Mouse (Mus musculus) liver, embryonic 13.5 days (tissue): ENCODE data around the gene Muc13. TPM values are rescaled to one million over a fixed set of nuclear protein-coding genes. Genes with fewer than 3 reads are reported as not detected.

Source experiments
- ATAC-seq: fragments of 200-750 bp; cut with Nextera tagmentation; 2 replicates; pipeline ENCODE4 v1.8.0; 2017; ENCODE audit warnings: low read depth, mild to moderate bottlenecking, moderate number of reproducible peaks, moderate library complexity
- DNase-seq: peaks from one replicate; pipeline ENCODE4 v3.0.0; 2022
- H3K27ac ChIP-seq: fragments of 300-500 bp; sonication (generic); 2 replicates; pipeline ENCODE4 v1.5.1; 2015; ENCODE audit warnings: moderate library complexity, mild to moderate bottlenecking, inconsistent platforms
- H3K27me3 ChIP-seq: fragments of 300-500 bp; sonication (generic); 2 replicates; pipeline ENCODE4 v1.6.1; 2015; ENCODE audit warnings: mild to moderate bottlenecking, inconsistent platforms
- H3K36me3 ChIP-seq: fragments of 300-500 bp; sonication (generic); 2 replicates; pipeline ENCODE4 v1.6.1; 2015; ENCODE audit warnings: mild to moderate bottlenecking, inconsistent platforms
- H3K4me1 ChIP-seq: fragments of 300-500 bp; sonication (generic); replicated peaks from 2 replicates; pipeline ENCODE4 v1.6.1; 2015; ENCODE audit warnings: inconsistent platforms
- H3K4me2 ChIP-seq: fragments of 300-500 bp; sonication (generic); 2 replicates; pipeline ENCODE4 v1.6.1; 2015; ENCODE audit warnings: inconsistent platforms, mild to moderate bottlenecking, moderate library complexity
- H3K4me3 ChIP-seq: fragments of 300-500 bp; sonication (generic); replicated peaks from 2 replicates; pipeline ENCODE4 v1.5.1; 2015; ENCODE audit warnings: mild to moderate bottlenecking, inconsistent platforms
- H3K9ac ChIP-seq: fragments of 300-500 bp; sonication (generic); 2 replicates; pipeline ENCODE4 v1.6.1; 2015; ENCODE audit warnings: mild to moderate bottlenecking, inconsistent platforms
- H3K9me3 ChIP-seq: fragments of 300-500 bp; sonication (generic); replicated peaks from 2 replicates; pipeline ENCODE4 v1.6.1; 2016; ENCODE audit warnings: inconsistent platforms
- WGBS: fragments of 180-500 bp; shearing (Covaris S2); methylation state at CpG from one replicate; pipeline ENCODE4 v1.1.7; 2015; ENCODE audit not compliant: insufficient replicate concordance; 5-methylcytosine and 5-hydroxymethylcytosine counted together
- polyA plus RNA-seq: library from polyadenylated mRNA; unstranded; fragments of >200 nt; fragmentation: Nextera tagmentation; extraction: Ambion mirVana; gene quantifications from 2 replicates; pipeline ENCODE4 v1.2.1, GENCODE M21; 2015

The Muc13 gene
- polyA plus RNA-seq, 1 experiment from 2014 or later: 2.7 TPM

GRCm38 (mm10) chr16:33842081-33842880 is 48.4 kb downstream of the Muc13 start:
- DNase-seq (no peak), ATAC-seq (no peak)
- no peak overlapping the region for H3K27ac ChIP-seq
- no peak overlapping the region for H3K4me2 ChIP-seq
- H3K4me3 ChIP-seq: no peak overlapping the region
- WGBS: 72% methylated on average over 12 of the region's 12 CpGs
- H3K36me3 ChIP-seq: peaks cover 7% of the 10 kb centered on the region; the same call in 1 of the 2 replicates
- H3K9ac ChIP-seq: no peak overlapping the region
- no peaks in the 10 kb centered on the region for H3K27me3 ChIP-seq
- H3K9me3 ChIP-seq: no peaks in the 10 kb centered on the region
- H3K4me1 ChIP-seq: peaks cover 22% of the 10 kb centered on the region

- DNase-seq (no peak), ATAC-seq (no peak)
- H3K9ac ChIP-seq: no peak overlapping the region
- no peak overlapping the region for H3K27ac ChIP-seq
- H3K4me1 ChIP-seq: peaks cover 19% of the 10 kb centered on the region
- 59% methylated on average over 4 of the region's 4 CpGs for WGBS
- no peak overlapping the region for H3K4me2 ChIP-seq
- no peaks in the 10 kb centered on the region for H3K9me3 ChIP-seq
- no peak overlapping the region for H3K4me3 ChIP-seq
- no peaks in the 10 kb centered on the region for H3K27me3 ChIP-seq
- H3K36me3 ChIP-seq: peaks cover 7% of the 10 kb centered on the region; the same call in 1 of the 2 replicates
Observed at GRCm38 (mm10) chr16:33844150-33844611, 50.3 kb downstream of the Muc13 start.

DNA sequence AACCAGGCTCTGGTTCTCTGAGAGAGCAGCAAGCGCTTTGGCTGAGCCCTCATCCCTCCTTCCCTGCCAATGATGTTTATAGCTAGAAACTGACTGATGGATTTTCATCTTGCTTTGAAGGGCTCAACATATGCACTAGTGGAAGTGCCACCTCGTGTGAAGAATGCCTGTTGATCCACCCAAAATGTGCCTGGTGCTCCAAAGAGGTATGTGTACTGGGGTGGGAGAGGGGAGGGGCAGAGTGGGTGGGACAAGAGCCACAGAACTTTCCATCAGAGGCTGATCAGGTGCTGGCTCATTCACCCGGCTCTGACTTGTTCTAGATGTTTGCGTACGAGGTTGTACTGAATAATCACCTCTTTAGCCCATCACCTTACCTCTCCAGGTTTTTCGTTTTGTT is 51.0 kb downstream of the Muc13 start:
- peaks cover 7% of the 10 kb centered on the region; the same call in 1 of the 2 replicates for H3K36me3 ChIP-seq
- ATAC-seq (no peak), DNase-seq (no peak)
- H3K27me3 ChIP-seq: no peaks in the 10 kb centered on the region
- no peak overlapping the region for H3K27ac ChIP-seq
- 70% methylated on average over 6 of the region's 6 CpGs for WGBS
- H3K4me2 ChIP-seq: no peak overlapping the region
- no peaks in the 10 kb centered on the region for H3K9me3 ChIP-seq
- H3K9ac ChIP-seq: no peak overlapping the region
- no peak overlapping the region for H3K4me3 ChIP-seq
- H3K4me1 ChIP-seq: peaks cover 19% of the 10 kb centered on the region

- Histone ChIP-seq H3K4me1 (peaks cover 3% of the 10 kb centered on the region; the same call in 1 of the 2 replicates), H3K4me2 (no peak overlapping the region)
- ATAC-seq: no peak
Observed at GRCm38 (mm10) chr16:33853271-33853670, 59.4 kb downstream of the Muc13 start.

DNA sequence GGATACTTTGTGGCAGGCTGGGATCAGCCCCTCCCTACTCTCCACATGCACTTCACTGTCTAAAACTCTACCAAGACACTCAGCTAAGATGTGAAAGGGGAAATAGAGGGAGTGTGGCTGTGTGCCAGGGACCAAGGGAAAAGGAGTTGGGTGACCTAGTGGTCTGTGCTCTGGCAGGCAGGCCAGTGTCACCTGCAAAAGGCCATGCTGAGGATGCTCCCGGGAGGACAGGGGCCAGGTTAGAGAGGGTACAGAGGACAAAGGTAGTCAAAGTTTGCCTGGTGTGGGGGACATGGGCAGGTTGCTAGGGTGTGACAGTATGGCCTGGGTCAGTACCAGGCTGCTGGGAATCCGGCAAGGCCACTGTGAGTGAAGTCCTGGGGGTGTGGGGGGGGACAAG is 64.9 kb downstream of the Muc13 start:
- DNase-seq (no peak), ATAC-seq (no peak)
- peaks cover 3% of the 10 kb centered on the region; the same call in 1 of the 2 replicates for H3K4me1 ChIP-seq
- H3K4me3 ChIP-seq: no peak overlapping the region
- H3K36me3 ChIP-seq: no peaks in the 10 kb centered on the region
- H3K9me3 ChIP-seq: no peaks in the 10 kb centered on the region
- 69% methylated on average over 2 of the region's 2 CpGs for WGBS
- H3K27me3 ChIP-seq: no peaks in the 10 kb centered on the region
- H3K27ac ChIP-seq: no peak overlapping the region
- H3K9ac ChIP-seq: no peak overlapping the region
- H3K4me2 ChIP-seq: no peak overlapping the region

More at GRCm38 (mm10) chr16:33853271-33853670, 59.4 kb downstream of the Muc13 start:
- H3K27me3 ChIP-seq: no peaks in the 10 kb centered on the region
- H3K9ac ChIP-seq: no peak overlapping the region
- peaks cover 5% of the 10 kb centered on the region; the same call in 1 of the 2 replicates for H3K36me3 ChIP-seq
- H3K9me3 ChIP-seq: no peaks in the 10 kb centered on the region
- no peak overlapping the region for H3K4me3 ChIP-seq
- no peak overlapping the region for H3K27ac ChIP-seq
- no peak for DNase-seq

DNA sequence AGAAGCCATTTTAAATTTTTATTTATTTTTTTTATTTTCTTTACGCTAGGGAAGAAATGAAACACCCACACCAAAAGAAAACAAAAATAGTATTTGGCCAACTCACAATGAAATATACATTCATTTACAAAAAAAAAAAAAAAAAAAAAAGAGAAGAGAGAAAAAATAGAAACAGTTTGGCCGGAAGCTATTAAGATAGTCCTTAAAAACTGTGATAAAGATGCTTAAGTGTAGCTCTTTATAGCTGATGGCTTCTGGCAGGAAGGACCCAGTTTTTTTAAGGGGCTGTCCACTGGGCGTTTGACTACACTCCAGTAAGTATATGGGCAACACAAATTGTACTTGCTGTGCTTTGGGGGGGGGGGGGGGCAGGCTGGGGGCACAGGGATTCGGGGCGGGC is 65.5 kb downstream of the Muc13 start:
- H3K4me2 ChIP-seq: no peak overlapping the region
- no peaks in the 10 kb centered on the region for H3K36me3 ChIP-seq
- H3K27me3 ChIP-seq: no peaks in the 10 kb centered on the region
- H3K9me3 ChIP-seq: no peaks in the 10 kb centered on the region
- DNase-seq (no peak), ATAC-seq (no peak)
- no peak overlapping the region for H3K27ac ChIP-seq
- H3K4me3 ChIP-seq: no peak overlapping the region
- no peak overlapping the region for H3K9ac ChIP-seq
- WGBS: 44% methylated on average over 5 of the region's 5 CpGs
- peaks cover 3% of the 10 kb centered on the region; the same call in 1 of the 2 replicates for H3K4me1 ChIP-seq

- WGBS: 44% methylated on average over 14 of the region's 14 CpGs
- Histone ChIP-seq H3K36me3 (no peaks in the 10 kb centered on the region), H3K4me1 (peaks cover 3% of the 10 kb centered on the region; the same call in 1 of the 2 replicates), H3K27me3 (no peaks in the 10 kb centered on the region), H3K9ac (no peak overlapping the region), H3K4me3 (no peak overlapping the region), H3K4me2 (0 out of 2 replicates have a peak overlapping the region, but pooled peaks have one; percentile 3), H3K9me3 (no peaks in the 10 kb centered on the region), H3K27ac (no peak overlapping the region)
- DNase-seq (no peak), ATAC-seq (no peak)
Observed at GRCm38 (mm10) chr16:33859988-33860700, 66.3 kb downstream of the Muc13 start.

GRCm38 (mm10) chr16:33862406-33862805 is 68.6 kb downstream of the Muc13 start:
- Histone ChIP-seq H3K27me3 (no peaks in the 10 kb centered on the region), H3K4me3 (no peak overlapping the region), H3K9me3 (no peaks in the 10 kb centered on the region), H3K9ac (no peak overlapping the region), H3K4me1 (no peaks in the 10 kb centered on the region), H3K4me2 (no peak overlapping the region), H3K36me3 (no peaks in the 10 kb centered on the region), H3K27ac (no peak overlapping the region)
- DNase-seq (no peak), ATAC-seq (no peak)
- 54% methylated on average over 4 of the region's 4 CpGs for WGBS

DNA sequence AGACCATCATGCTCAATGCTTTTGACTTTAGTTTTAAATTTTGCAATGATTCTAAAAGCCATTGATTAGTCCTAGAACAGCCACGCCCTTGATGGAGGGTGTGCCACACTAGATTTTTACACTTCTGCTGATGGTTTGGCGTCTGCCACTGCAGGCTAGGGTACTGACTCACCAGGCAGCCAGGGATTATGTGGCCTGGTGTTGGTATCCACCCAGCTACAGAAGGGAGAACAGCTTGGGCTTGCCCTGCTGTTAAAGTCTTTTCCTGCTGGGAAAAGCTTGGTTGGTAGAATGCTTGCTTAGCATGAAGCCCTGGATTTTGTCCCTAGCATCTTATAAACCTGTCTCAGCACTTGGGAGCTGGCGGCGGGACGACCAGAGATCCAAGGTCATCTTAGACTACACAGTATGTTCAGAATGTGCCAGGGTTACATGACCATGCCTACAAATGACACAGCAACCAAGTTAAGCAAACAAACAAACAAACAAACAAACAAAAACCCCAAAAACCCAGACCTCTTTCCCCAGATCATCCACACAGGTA is 69.4 kb downstream of the Muc13 start:
- no peaks in the 10 kb centered on the region for H3K4me1 ChIP-seq
- H3K4me3 ChIP-seq: no peak overlapping the region
- no peak overlapping the region for H3K4me2 ChIP-seq
- 64% methylated on average over 5 of the region's 5 CpGs for WGBS
- no peaks in the 10 kb centered on the region for H3K36me3 ChIP-seq
- ATAC-seq: no peak
- H3K9me3 ChIP-seq: no peaks in the 10 kb centered on the region
- DNase-seq: no peak
- no peak overlapping the region for H3K27ac ChIP-seq
- no peaks in the 10 kb centered on the region for H3K27me3 ChIP-seq
- H3K9ac ChIP-seq: no peak overlapping the region
